Mouse (Mus musculus) left cerebral cortex, adult 11 months (tissue): ENCODE data around the gene Zdhhc21.
A peak's percentile ranks its signal among the peaks of the same experiment; 100 is the strongest.

Experiments
- DNase-seq: peaks from one replicate; pipeline ENCODE4 v3.0.0; 2022; ENCODE audit warnings: low spot score

Gene Zdhhc21

DNA sequence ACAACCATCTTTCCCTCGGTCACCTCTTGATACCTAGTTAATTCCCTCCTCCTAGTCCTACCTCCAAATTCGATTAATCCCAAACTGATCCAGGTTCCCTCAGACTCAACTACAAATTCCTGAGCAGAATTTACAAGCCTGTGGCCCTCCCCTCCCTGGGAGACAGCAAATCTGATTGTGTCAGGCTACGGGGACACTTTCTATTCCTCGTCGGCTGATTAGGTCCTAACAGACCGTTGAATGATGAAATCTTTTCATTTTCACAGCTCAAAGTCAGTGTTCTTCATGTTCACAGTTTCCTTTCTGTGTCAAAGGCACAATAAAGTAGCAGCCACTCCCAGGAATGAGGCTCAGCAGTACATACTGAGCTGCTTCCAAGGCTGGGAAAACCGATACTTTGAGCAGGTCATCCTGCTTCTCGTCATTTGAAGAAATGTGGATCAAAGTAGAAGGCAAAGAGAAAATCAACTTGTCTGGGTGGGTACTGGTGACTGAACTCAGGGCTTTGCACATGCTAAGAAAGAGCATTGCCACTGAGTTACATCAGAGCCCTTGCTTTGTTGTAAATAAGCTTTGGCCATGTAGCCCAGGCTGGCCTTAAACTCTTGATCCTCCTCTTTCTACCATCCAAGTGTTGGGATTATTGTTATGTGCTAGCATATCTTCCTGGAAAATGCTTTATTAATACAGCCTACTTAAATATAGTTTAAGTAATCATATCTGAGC is 5.4 kb upstream of the Zdhhc21 start:
- DNase-seq: no peak

GRCm38 (mm10) chr4:82863316-82863715 is 3.6 kb upstream of the Zdhhc21 start:
- DNase-seq: no peak

DNA sequence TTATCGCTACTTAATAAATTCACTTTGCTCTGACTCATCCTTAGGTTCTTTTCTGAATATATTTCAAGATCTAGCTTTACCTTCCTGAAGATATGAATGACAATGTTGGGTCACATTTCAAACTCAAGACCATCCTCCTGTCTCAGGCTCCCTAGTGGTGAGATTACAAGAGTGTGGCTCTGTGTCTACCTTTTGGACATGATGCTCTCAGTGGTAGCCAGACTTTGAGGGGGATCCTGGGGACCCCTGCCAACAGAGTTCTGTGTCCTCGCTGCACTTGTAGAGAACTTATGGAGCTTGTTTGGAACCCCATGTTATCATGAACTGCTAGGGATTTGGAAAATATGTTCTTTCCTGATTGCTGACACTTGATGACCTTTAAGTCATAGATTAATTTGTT is 1.7 kb upstream of the Zdhhc21 start:
- DNase-seq: no peak

DNA sequence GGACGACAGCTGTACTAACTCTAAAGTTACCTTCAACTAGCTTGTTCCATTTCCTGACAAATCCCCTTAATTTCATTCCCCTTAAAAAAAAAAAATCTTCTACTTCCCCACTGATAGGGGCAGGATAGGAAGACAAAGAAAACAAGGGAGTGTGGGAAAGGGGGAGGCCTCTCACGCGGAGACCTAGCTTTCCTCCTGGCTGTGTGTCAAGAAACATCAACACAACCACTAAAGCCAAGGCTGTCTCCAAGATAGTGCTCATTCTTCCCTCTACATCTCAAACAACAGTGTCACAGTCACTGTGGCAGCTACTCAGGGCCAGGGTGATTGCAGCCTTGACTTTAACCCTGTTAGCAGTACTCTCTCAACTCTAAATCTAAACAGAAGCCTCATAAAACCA is 808 bp upstream of the Zdhhc21 start:
- DNase-seq: no peak

DNA sequence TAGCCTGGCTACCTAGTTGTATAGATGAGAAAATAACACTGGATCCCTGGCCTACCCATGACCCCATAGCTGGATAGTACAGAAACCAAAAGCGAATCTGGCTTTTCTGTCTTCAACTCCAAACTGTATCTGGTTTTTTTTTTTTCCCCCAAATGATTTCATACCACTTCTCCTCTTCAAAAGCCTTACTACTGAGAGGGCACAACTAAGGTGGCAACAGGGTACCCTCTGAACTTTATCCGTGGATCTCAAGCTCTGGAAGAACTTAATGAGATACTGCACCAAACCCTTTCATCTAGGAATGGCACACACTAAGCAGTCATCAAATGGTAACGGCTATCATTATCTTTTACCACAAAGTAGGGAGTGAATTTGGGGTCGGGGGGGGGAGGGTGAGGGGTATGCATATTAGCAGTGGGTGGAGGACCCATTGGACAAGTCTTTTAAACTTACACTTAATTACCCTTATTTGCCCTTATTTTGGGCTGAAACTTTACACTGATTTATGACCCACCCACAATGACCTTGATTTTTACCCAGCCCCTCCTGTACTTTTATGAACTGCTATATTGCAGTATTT is 1.2 kb downstream of the Zdhhc21 start:
- no peak for DNase-seq

DNA sequence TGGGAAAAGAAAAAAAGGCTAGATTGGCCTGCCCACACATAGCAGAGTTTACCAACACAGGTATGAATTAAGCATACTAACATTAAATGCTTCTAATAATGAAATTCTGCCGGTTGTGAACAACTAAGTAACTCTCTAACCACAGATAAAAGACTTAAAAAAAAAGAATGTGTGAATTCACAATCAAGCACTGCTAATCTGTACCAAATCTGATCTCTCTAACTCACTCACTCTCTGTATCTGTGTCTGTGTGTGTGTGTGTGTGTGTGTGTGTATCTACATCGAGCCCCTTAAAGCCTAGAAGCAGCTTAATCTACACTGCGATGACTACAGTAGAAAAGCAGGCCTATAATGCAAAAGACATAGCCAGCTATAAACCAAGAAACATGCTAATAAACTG is 2.8 kb downstream of the Zdhhc21 start:
- DNase-seq: no peak

- DNase-seq: no peak
These were observed 5.9 kb downstream of the Zdhhc21 start for GRCm38 (mm10) chr4:82853809-82854208.

GRCm38 (mm10) chr4:82848552-82849234 is 11.1 kb downstream of the Zdhhc21 start:
- DNase-seq: no peak

DNA sequence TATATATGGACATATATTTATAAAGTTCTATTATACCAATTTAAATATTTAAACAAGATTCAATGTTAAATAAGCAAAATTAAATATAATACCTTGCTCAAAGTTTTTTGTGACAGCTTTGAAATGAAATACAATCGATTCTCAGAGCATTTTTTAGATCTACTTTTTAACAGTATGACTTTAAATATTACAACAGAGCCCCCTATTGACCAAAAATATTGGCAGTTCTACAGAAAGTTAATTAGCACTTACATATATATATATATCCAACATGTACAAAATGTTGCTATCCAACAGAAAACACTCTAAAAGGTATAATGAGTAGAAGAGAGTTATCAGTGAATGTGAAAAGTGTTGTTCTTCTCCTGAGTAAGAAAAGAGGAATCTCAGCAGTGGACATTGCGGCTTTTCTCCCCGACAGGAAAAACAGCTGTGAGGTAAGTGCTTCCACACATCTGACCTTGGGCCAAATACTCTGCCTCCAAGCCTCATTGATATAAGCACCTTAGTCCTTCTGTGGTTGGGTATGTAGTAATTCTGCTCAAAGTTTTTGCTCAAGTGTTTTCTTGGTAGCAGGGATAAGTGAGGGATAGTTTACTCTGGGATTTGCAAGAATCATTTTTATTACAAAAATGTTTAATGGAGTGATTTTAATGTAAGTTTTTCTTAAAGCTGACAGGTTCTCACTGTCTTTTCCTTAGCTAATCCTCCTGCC is 22.1 kb downstream of the Zdhhc21 start:
- no peak for DNase-seq

- DNase-seq: no peak
These were observed 28.6 kb downstream of the Zdhhc21 start for GRCm38 (mm10) chr4:82831155-82831554.

DNA sequence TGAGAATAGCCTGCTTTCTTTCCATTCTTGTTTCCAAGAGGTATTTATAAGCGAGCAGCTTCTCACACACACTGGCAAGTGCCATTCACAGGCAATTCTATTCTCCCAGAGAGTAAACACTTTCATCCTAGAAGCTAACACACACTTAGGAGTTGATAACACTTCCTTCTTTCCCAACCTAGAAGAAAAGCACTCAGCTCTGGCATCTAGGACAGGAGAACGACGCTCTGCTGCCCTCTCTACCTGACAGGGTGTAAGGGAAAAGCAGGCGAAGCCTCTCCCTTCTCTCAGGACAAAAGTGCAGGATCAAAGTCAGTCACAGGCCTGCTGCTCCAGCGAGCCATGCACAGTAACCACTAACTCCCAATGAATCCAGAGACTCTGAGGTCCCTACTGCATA is 30.3 kb downstream of the Zdhhc21 start:
- no peak for DNase-seq

- DNase-seq: no peak
These were observed 32.8 kb downstream of the Zdhhc21 start for GRCm38 (mm10) chr4:82827001-82827400.

DNA sequence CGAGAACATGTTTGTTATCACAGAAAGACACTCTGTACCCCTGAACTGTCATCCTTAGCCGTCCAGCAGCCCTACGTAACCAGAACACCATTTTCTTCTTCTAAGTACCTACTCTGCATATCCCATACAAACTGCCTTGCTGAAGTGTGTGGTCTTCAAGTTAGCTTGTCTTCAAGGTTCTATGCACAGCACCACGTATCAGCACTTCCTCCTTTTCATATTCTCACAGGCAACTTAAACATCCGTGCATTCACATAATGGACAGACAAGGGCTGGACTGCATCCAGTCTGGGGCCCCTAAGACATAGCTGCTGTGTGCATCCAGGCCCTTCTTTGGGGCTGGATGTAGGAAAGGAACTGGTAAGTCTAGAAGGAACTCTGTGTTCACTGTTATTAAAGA is 41.9 kb downstream of the Zdhhc21 start:
- DNase-seq: no peak

GRCm38 (mm10) chr4:82816351-82816750 is 43.4 kb downstream of the Zdhhc21 start:
- DNase-seq: no peak

- DNase-seq: no peak
These were observed 44.5 kb downstream of the Zdhhc21 start for GRCm38 (mm10) chr4:82815296-82815695.

DNA sequence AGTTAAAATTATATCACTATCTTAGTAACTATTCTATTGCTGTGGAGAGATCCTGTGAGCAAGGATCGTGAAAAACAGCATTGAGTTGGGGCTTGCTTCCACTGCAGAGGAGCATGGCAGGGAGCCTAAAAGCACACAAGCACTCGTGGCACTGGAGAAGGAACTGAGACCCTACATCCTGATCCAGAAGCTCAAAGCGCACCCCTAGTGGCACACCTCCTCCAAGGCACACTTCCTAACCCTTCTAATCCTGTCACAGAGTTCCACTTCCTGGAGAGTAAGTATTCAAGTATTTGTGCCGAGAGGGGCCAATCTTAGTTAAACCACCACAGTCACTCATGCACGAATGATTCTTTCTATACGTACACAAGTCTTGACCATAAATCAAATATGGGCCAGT is 46.4 kb downstream of the Zdhhc21 start:
- DNase-seq: no peak

DNA sequence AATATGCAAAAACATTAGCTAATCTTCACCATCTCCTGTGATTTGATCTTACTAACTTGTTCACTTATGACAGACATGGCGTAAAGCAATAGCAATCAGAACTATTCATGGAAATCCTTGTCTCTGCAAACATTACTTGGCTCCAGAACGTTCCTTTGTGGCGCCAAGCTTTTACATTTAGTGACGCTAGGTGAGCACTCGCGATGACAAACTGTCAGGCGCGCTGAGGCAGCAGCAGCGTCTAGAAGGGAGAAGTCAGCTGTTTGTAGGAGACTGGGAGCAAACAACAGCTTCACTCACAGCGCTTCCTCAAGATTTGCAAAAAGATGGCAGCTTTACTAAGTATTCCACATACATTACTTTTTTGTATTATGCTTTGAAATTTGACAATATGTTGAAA is 51.9 kb downstream of the Zdhhc21 start:
- DNase-seq: no peak

GRCm38 (mm10) chr4:82806176-82806757 is 53.5 kb downstream of the Zdhhc21 start:
- DNase-seq: no peak

GRCm38 (mm10) chr4:82804019-82804418 is 55.7 kb downstream of the Zdhhc21 start:
- peak; percentile 22 for DNase-seq

GRCm38 (mm10) chr4:82793608-82794007 is 66.2 kb downstream of the Zdhhc21 start:
- DNase-seq: no peak

GRCm38 (mm10) chr4:82792906-82793580 is 66.7 kb downstream of the Zdhhc21 start:
- DNase-seq: no peak
